Mouse (Mus musculus): ENCODE results near the gene Tcap.

GRCm38 (mm10) chr11:98355732-98356299 is 27.8 kb upstream of the Tcap start:
- no peak for TF ChIP-seq MAFK (IDR thresholded peaks at IDR 0.05; ENCODE audit: insufficient read depth, low read depth, low read length)
- TF ChIP-seq HCFC1 (IDR thresholded peaks at IDR 0.05; ENCODE audit: borderline replicate concordance, insufficient read depth, low read length): no peak
